Mouse (Mus musculus): ENCODE results near the gene Zfp820. TPM values are rescaled to one million over a fixed set of nuclear protein-coding genes. Genes with fewer than 3 reads are reported as not detected.
A peak's percentile ranks its signal among the peaks of the same experiment; 100 is the strongest.
"Not testable (repeated sequence)": the region's sequence is repeated elsewhere in the genome, so short reads cannot be mapped to it uniquely, and the experiment has no call there.

Zfp820 gene
- total RNA-seq (2018; cell fraction: chromatin; rRNA removed) = 1 to 10 TPM in 4 of 26 experiments, under 1 TPM in 16, not detected in 6; 0.27 to 1.7 (median 0.69) TPM
- total RNA-seq (2018; cell fraction: cytosol; rRNA removed) = under 1 TPM; 0.09 to 0.65 (median 0.39) TPM
- total RNA-seq (2018; cell fraction: nucleus; rRNA removed) = 1 to 10 TPM in 3 of 26 experiments, under 1 TPM in 19, not detected in 4; 0.11 to 1.5 (median 0.54) TPM
- polyA plus RNA-seq (2018) = 0.27 to 1.2 TPM (median 0.48 TPM) in 3 replicates

- Histone ChIP-seq H3K4me3 (ENCODE audit: inconsistent target) (peak within 1 kb of the TSS; percentile 28), H3K79me2 (ENCODE audit: inconsistent target) (no peaks in the 10 kb centered on the region), H3K36me3 (ENCODE audit: inconsistent target) (no peaks in the 10 kb centered on the region), H3K27ac (no peak within 1 kb of the TSS)
- 6% methylated on average over 22 of the region's 22 CpGs for WGBS (ENCODE audit: missing documents)
These were observed at the start of gene Zfp820 for GRCm38 (mm10) chr17:21845545-21846321. Gene Zfp820, minus strand, starts transcription at chr17:21845772.

- Histone ChIP-seq H3K79me2 (ENCODE audit: inconsistent target) (no peaks in the 10 kb centered on the region), H3K36me3 (ENCODE audit: inconsistent target) (no peaks in the 10 kb centered on the region)
- WGBS (ENCODE audit: missing documents) = 86% methylated on average over 1 of the region's 1 CpGs
These were observed 25.7 kb upstream of the Zfp820 start for GRCm38 (mm10) chr17:21871256-21871655.

GRCm38 (mm10) chr17:21846322-21846582 lies 680 bp upstream of the Zfp820 start:
- 91% methylated on average over 5 of the region's 8 CpGs for WGBS (ENCODE audit: missing documents)
- H3K27ac ChIP-seq; H3K36me3 ChIP-seq (ENCODE audit: inconsistent target); H3K79me2 ChIP-seq (ENCODE audit: inconsistent target); H3K4me3 ChIP-seq (ENCODE audit: inconsistent target): not testable (repeated sequence)

More at GRCm38 (mm10) chr17:21871256-21871655, 25.7 kb upstream of the Zfp820 start:
- H3K4me3 ChIP-seq (ENCODE audit: inconsistent target) = no peak overlapping the region
- H3K27ac ChIP-seq = no peak overlapping the region

GRCm38 (mm10) chr17:21838510-21838909 lies 7.1 kb downstream of the Zfp820 start:
- Histone ChIP-seq H3K36me3 (ENCODE audit: inconsistent target) (no peaks in the 10 kb centered on the region), H3K79me2 (ENCODE audit: inconsistent target) (no peaks in the 10 kb centered on the region), H3K27ac (no peak overlapping the region), H3K4me3 (ENCODE audit: inconsistent target) (no peak overlapping the region)
- 89% methylated on average over 2 of the region's 2 CpGs for whole genome bisulfite sequencing (ENCODE audit: missing documents)

- not testable (repeated sequence) for H3K4me3 ChIP-seq (ENCODE audit: inconsistent target); H3K36me3 ChIP-seq (ENCODE audit: inconsistent target); H3K79me2 ChIP-seq (ENCODE audit: inconsistent target); H3K27ac ChIP-seq
- WGBS (ENCODE audit: missing documents) = 40% methylated on average over 12 of the region's 19 CpGs
These were observed 44.2 kb downstream of the Zfp820 start for GRCm38 (mm10) chr17:21801373-21801772.

- Histone ChIP-seq H3K27ac (no peak overlapping the region), H3K79me2 (ENCODE audit: inconsistent target) (no peaks in the 10 kb centered on the region), H3K4me3 (ENCODE audit: inconsistent target) (no peak overlapping the region), H3K36me3 (ENCODE audit: inconsistent target) (no peaks in the 10 kb centered on the region)
- 88% methylated on average over 4 of the region's 4 CpGs for WGBS (ENCODE audit: missing documents)
These were observed 53.3 kb downstream of the Zfp820 start for GRCm38 (mm10) chr17:21792256-21792655.

GRCm38 (mm10) chr17:21770336-21770735 lies 75.2 kb downstream of the Zfp820 start:
- Histone ChIP-seq H3K79me2 (ENCODE audit: inconsistent target) (no peaks in the 10 kb centered on the region), H3K36me3 (ENCODE audit: inconsistent target) (no peaks in the 10 kb centered on the region), H3K4me3 (ENCODE audit: inconsistent target) (no peak overlapping the region), H3K27ac (no peak overlapping the region)
- 100% methylated on average over 2 of the region's 2 CpGs for WGBS (ENCODE audit: missing documents)

Other genes with a start within 250 kb of the Zfp820 start
- gene Zfp983, start 195.1 kb downstream of the Zfp820 start, polyA plus RNA-seq (2018) = 2.1 to 4.0 TPM (median 2.2 TPM) in 3 replicates
- gene Gm10226, start 153.9 kb downstream of the Zfp820 start, polyA plus RNA-seq (2018) = 7.3 to 39.8 TPM in 2 of 3 replicates, not detected in the other
- 1.8 to 2.9 TPM (median 2.7 TPM) in 3 replicates for gene Zfp760, start 138.0 kb downstream of the Zfp820 start, polyA plus RNA-seq (2018)
- 1.2 to 3.1 TPM (median 2.6 TPM) in 3 replicates for gene Zfp229, start 115.0 kb downstream of the Zfp820 start, polyA plus RNA-seq (2018)
- gene Zfp995, start 64.2 kb upstream of the Zfp820 start, polyA plus RNA-seq (2018) = 5.2 to 14.3 TPM (median 5.4 TPM) in 3 replicates
- gene Zfp942, start 116.7 kb upstream of the Zfp820 start, polyA plus RNA-seq (2018) = 7.4 to 17.9 TPM (median 9.0 TPM) in 3 replicates
- gene Zfp943, start 116.8 kb upstream of the Zfp820 start, polyA plus RNA-seq (2018) = 9.9 to 23.5 TPM (median 13.6 TPM) in 3 replicates